Mouse (Mus musculus) left cerebral cortex, adult 9 months (tissue): Measurements from ENCODE around the gene Zfp523.
A peak's percentile ranks its signal among the peaks of the same experiment; 100 is the strongest.

Experiments
- DNase-seq, 2 experiments: peaks; one replicate each; pipeline ENCODE4 v3.0.0; 2022; ENCODE audit warnings: low spot score in 2 of 2

The Zfp523 gene

DNA sequence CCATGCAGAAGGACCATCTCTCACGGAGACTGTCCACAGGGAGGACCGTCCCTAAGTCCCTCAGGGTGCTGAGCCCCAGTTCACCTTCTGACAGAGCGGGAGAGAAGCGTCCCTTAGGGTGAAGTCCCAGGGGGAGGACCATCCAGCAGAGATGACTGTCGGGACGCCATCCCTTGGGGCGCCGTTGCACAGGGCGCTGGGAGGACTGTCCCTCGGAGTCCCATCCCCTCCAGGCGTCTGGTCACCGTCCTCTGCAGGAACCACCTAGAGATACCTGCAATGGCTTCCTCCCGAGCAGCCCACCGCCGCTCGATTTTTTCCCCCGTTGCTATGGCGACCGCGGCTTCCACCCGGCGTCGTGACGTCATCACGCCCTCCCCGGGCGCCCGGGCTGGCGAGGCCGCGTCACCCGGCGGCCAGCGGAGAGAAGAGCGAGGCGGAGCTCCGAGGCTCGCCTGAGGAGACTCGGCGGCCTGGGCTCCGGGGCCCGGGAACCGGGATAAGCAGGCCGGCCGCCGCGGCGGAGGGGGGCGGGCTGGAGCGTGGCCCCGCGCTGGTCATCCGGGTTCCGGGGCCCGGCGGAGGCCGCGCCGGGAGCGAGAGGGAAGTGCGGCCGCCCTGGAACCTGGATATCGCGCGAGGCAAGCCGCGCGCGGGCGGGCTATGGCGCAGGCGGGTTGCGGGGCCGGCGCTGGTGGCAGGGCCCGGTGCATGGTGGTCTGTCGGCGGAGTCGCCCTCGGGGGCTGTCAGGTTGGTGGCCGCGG lies at the start of gene Zfp523:
Gene Zfp523 (plus strand): TSS at position 355 of the 765 bp plus-strand sequence.
- DNase-seq = peak; percentile 79 to 88

- no peak for DNase-seq
Measured at GRCm38 (mm10) chr17:28129796-28130195, 47.1 kb upstream of the Zfp523 start.

- DNase-seq = no peak
Measured at GRCm38 (mm10) chr17:28130391-28131125, 46.4 kb upstream of the Zfp523 start.

DNA sequence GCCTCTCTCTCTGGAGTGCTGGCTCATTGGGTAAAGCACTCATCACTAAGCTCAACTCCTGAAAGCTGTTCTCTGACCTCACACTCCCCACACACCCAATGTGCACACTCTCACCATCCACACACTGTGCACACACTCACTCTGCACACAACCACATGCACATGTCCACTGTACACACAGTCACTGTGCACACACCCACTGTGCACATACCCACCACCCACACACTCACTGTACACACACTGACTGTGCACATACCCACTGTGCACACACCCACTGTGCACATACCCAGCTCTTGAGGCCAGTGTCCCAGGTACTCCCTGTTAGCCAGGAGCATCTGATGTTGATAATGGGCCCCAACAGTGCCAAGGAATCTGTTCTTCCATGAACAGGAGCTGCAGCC lies 45.8 kb upstream of the Zfp523 start:
- no peak for DNase-seq

- peak in 1 of 2 experiments; percentile 50 for DNase-seq
Measured at GRCm38 (mm10) chr17:28133193-28133592, 43.7 kb upstream of the Zfp523 start.

DNA sequence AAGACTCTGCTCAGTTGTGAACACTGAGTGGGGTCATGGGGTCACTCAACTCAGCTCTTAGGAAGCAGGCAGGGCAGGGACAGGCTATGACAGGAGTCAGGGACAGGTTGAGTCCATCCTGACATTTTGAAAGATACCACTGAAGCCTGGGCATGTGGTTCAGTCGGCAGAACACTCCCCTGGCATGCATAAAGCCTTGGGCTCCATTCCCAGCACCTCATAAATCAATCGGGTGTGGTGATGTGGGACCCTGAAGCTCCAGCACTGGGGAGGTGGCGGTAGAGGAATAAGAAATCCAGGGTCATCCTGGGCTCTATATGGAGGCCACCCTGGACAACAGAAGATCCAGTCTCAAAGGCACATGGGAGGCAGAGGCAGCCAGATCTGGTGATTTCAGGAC lies 41.4 kb upstream of the Zfp523 start:
- no peak for DNase-seq

GRCm38 (mm10) chr17:28136266-28136665 lies 40.7 kb upstream of the Zfp523 start:
- DNase-seq = no peak

DNA sequence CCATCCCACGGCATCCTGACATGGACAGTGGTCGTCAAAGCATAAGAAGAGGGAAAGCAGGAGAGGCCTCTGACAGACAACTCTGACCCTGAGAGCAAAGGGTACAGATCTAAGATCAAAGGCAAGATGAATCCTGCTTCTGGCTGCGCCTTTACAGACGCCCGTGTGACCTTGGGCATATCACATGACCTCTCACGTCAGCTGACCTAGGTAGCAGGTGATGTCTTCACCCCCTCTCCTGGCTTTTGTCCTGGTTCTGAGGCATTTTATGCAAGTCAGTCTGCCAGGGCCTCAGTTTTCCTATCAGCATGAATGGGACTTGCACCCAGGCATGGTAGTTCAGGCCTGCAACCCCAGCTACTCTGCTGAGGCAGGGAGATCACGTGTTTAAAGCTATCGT lies 38.9 kb upstream of the Zfp523 start:
- DNase-seq = no peak

DNA sequence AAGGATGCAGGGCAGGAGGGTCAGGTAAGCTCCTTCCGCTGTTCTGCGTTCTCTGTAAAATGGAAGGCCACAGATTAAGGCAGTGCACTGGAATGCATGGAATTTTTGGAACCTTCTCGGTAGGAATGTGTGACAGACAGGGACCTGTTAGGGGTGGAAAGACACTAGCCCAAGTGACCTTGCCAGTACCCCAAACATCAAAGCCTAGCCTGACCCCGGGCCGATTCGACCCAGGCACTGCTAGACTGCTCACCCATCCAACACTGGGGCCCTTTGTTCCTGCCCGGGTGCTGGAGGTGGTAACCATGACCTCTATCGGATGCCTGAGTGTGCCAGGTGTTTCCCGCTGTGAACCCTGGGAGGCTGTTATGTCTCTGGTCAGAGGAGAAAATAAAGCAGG lies 38.2 kb upstream of the Zfp523 start:
- DNase-seq = no peak

GRCm38 (mm10) chr17:28140431-28141204 lies 36.3 kb upstream of the Zfp523 start:
- no peak for DNase-seq

DNA sequence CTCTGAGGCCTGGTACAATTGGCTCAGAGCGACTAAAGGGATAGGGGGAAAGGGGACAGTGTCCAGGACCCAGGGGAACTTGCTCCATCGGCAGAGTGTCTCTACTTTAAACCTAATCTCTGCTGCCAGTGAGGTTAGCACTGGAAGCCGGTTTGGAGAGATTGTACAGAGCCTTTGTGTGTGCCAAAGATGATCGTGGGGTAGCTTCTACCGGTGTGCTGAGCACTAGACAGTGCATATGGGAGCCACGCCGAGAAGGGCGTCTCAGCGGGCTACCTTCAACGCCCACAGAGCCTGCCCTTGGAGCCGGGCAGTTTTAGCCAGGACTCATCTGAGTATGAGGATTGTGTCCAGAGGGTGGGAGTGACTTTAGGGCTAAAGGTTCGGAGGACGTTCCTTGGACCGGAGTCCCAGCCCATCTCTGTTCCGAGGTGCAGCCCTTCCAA lies 35.7 kb upstream of the Zfp523 start:
- DNase-seq = no peak

DNA sequence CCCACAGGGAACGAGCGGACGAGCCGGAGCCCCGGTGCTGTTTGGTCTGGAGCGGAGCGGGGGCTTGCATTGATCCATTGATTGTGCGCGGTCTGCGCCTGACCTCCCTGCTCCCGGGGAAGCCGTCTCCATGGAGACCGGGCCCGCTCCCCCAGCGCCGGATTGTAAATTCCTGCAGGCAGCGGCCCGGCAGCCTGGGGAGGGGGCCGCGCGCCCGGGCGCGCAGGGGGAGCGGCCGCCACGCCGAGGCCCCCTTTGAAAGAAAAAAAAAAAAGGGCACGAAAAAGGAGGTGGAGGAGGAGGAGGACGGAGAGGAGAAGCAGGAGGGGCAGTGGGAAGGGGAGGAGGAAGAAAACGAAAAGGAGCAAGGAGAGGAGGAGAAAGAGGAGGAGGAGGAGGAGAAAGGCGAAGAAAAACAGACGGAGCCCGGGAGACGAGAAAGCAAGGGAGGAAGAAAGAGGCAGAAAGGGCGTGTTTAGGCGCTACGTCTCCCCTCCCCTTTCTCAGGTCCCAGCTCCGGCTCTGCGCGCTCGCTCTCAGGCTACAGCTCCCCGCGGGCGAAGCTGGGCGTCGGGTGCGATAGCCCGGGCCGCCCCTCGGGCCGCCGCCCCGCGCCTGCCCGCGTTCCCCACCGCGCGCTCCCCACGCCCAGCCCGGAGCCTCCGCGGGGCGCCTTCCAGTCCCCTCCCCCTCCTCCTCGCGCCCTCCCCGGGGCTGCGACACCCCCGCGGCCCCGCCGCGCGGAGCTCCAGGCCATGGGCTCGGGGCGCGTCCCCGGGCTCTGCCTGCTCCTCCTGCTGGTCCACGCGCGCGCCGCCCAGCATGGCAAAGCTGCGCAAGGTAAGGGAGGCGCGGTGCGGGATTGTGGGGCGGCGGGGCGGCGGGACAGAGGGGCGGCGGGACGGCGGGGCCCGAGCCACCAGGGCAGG lies 34.9 kb upstream of the Zfp523 start, which contains the start of gene Scube3:
Gene Scube3 (plus strand): TSS at position 371 of the 929 bp plus-strand sequence.
- DNase-seq = no peak

DNA sequence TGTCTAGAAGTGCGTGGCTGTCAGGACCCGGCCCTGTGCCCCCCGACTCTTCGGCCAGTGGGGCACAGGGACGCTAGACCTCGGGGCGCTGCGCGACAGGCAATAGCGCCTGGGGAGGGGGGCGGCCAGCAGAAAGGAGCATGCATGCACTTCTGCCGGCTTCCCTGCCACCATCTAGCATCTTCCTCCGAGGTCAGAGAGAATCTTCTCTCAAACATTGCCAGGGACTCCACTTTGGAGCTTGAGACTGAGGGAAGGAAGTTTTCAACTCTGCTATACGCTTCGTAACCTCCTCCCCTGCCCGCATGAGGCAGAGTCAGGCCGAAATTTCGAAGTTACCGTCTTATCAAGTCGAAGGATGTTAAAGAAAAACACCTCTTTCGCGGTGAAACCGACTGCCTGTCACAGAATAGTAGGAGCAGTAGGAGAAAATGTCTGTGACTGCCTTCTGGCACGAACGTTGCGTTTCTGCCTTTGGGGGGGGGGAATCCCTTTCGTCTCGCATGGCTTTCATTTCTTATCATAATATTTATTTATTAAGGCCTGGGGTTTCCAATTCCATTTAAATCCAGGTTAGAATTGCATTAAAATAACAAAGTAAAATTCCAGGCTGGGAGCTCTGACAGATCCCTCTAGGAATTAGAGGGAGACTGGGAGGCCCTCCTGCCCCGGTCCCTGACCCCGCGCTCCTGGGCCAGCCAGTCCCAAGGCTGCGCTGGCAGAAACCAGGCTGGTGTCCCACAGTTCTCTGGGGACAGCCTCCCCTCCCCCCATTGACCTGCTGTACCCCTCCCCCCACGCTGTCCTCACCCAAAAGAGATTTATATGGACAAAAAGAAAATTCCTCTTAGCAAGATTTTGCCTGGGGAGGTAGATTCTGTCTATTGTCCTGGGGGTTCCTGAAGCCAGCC lies 34.0 kb upstream of the Zfp523 start:
- no peak for DNase-seq

DNA sequence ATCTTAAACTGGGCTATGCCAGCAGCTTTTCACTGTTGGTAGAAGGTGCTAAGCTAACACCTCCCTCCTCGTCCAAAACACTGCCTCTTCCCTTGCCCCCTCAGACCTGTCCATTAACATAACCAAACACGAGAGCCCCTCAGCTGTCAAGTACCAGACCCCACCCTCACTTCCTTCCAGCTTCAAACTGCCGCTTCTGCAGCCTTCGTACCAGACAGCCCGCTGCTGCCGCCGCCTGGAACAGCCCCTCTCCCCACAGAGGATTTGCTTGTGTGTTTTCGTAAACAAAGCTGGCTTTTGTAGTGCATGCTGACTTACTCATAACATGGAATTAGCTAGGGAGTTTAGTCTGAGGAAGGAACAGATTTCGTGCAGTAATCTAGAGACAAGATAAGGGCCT lies 33.2 kb upstream of the Zfp523 start:
- no peak for DNase-seq

- no peak for DNase-seq
Measured at GRCm38 (mm10) chr17:28144241-28144640, 32.7 kb upstream of the Zfp523 start.

DNA sequence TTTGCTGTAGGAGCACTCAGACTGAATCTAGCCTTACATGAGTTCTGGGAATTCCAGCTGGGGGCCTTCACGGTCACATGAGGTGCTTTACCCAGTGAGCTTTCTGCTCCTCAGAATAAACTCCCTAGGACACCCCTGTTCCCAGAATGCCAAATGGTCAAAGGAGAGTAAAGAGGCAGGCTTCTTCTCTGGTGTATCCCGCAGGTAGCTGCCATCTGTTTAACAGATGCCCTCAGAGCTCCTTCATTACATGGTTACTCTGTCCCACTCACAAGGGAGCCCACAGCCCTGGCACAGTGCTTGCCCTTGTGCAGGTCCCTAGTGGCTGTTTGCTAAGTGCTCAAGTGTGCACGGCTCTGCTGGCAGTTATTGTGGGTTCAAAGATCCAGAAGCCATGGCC lies 28.6 kb upstream of the Zfp523 start:
- DNase-seq = no peak

DNA sequence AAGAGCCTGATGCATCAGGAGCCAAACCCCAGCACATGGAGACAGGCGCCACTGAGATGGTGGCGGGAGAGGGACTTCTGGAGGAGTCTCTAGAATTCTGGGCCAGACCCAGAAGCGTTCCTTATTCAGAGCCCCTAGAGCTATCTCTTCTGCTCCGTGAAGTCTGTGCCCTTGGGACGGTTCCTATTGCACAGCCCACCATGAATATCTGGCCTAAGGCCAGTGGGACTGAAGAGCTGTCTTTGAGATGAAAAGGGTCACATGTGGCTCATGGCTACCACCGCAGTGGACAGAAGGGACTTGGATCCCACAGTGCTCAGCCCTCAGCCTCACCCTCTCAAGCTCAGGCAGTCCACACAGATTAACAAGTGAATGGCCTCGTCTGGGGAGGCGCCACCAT lies 27.2 kb upstream of the Zfp523 start:
- no peak for DNase-seq

DNA sequence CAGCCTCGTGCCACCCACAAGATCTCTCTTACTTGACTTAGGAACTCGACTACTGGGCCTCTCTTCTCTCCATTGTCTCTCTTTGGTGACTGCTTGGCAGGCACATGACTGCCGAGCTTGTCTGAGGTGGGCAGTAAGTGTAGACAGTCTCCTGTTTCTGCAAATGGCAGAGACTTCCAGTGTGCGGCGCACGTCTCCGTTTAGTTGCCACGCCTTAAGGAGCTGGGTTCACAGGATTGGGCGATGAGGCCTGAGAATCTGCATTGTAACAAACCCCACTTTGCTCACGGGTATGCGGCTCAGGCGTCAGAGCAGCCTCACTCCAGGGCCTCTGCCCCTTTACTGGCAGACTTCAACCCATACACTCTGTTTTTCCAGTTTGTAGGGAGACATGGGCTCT lies 26.5 kb upstream of the Zfp523 start:
- DNase-seq = no peak

DNA sequence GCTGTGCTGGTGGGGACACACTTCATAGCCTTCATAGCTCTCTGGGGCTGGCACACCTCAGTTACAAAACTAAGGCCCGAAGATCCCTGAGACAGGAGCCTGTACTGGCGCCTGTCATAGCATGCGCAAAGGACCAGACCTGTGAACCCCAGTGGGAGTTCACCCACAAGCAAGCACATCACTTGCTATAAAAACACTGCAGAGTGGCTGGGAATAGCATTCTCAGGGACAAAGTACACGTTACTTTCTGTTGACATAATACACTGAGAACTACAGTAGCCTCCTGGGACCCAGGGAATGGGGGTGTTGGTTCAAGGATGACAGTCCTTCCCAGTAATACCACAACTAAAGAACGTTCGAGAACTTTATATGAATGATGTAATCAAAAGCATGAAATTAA lies 23.8 kb upstream of the Zfp523 start:
- DNase-seq = no peak

DNA sequence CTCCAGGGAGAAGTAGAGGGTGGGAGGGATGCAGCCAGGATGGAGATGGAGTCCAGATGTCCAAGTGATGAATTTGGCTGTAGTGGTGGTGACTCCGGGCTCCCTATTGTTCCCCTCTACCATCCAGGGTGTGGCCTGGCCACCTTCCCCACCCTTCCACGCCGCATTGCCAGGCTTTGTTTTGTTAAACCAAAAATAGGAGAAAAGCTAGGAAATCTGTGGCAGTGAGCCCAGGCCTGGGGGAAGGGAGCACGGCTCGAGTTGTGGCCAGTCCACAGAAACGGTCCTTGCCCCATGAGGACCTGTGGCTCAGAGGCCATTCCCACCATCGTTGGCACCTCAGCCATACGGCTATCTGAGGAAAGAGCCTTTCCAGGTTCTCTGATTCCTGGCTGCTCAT lies 22.0 kb upstream of the Zfp523 start:
- DNase-seq = no peak
